Mouse (Mus musculus): ENCODE measurements around the gene Ly6g5c. TPM values are rescaled to one million over a fixed set of nuclear protein-coding genes. Genes with fewer than 3 reads are reported as not detected.

Ly6g5c gene
- polyA plus RNA-seq (2014; fragmentation: Nextera tagmentation; extraction: Ambion mirVana), result not detected in 2 replicates

- peaks cover 17% of the 10 kb centered on the region for H3K36me3 ChIP-seq (replicated peaks; ENCODE audit: control insufficient read depth, insufficient read depth)
- H3K27ac ChIP-seq, result no peak within 1 kb of the TSS
- DNase-seq (ENCODE audit: low spot score) (no peak), ATAC-seq (ENCODE audit: low FRiP score) (no peak)
- 82% methylated on average over 6 of the region's 6 CpGs for WGBS
- no peak within 1 kb of the TSS for H3K9ac ChIP-seq
- H3K4me1 ChIP-seq (replicated peaks; ENCODE audit: control insufficient read depth, insufficient read depth, low read length), result no peaks in the 10 kb centered on the region
- H3K9me3 ChIP-seq (ENCODE audit: control insufficient read depth, low read length), result no peaks in the 10 kb centered on the region
- H3K27me3 ChIP-seq (ENCODE audit: control insufficient read depth, insufficient read depth, low read length), result no peaks in the 10 kb centered on the region
- H3K4me2 ChIP-seq (replicated peaks), result no peak within 1 kb of the TSS
- no peak within 1 kb of the TSS for H3K4me3 ChIP-seq (replicated peaks; ENCODE audit: low read length)
Measured at GRCm38 (mm10) chr17:35108097-35108496, at the start of gene Ly6g5c. Gene Ly6g5c (plus strand): TSS chr17:35108279.

GRCm38 (mm10) chr17:35058316-35058715, 49.8 kb upstream of the Ly6g5c start:
- Histone ChIP-seq H3K4me2 (replicated peaks) (peak overlapping the region; percentile 66), H3K9me3 (ENCODE audit: control insufficient read depth, low read length) (no peaks in the 10 kb centered on the region), H3K4me3 (replicated peaks; ENCODE audit: low read length) (peak overlapping the region; percentile 85), H3K27me3 (ENCODE audit: control insufficient read depth, insufficient read depth, low read length) (no peaks in the 10 kb centered on the region; the same call in 1 of the 2 replicates), H3K27ac (0 out of 2 replicates have a peak overlapping the region, but pooled peaks have one; percentile 88), H3K36me3 (replicated peaks; ENCODE audit: control insufficient read depth, insufficient read depth) (peaks cover 40% of the 10 kb centered on the region), H3K9ac (peak overlapping the region; percentile 88), H3K4me1 (replicated peaks; ENCODE audit: control insufficient read depth, insufficient read depth, low read length) (peaks cover 13% of the 10 kb centered on the region)
- DNase-seq (ENCODE audit: low spot score) (no peak), ATAC-seq (ENCODE audit: low FRiP score) (peak; percentile 1; the same call in 1 of the 2 replicates)
- 70% methylated on average over 9 of the region's 9 CpGs for WGBS

- peak within 1 kb of the TSS; percentile 88 for H3K27ac ChIP-seq
- H3K4me1 ChIP-seq (replicated peaks; ENCODE audit: control insufficient read depth, insufficient read depth, low read length), result peaks cover 13% of the 10 kb centered on the region
- H3K9me3 ChIP-seq (ENCODE audit: control insufficient read depth, low read length), result no peaks in the 10 kb centered on the region
- peaks cover 6% of the 10 kb centered on the region for H3K27me3 ChIP-seq (ENCODE audit: control insufficient read depth, insufficient read depth, low read length)
- H3K4me2 ChIP-seq (replicated peaks), result peak within 1 kb of the TSS; percentile 66
- ATAC-seq (ENCODE audit: low FRiP score), result peak; percentile 92
- DNase-seq (ENCODE audit: low spot score), result peak; percentile 85
- under 1% methylated on average over 56 of the region's 57 CpGs for WGBS
- H3K9ac ChIP-seq, result peak within 1 kb of the TSS; percentile 88
- peak within 1 kb of the TSS; percentile 85 for H3K4me3 ChIP-seq (replicated peaks; ENCODE audit: low read length)
- peaks cover 40% of the 10 kb centered on the region for H3K36me3 ChIP-seq (replicated peaks; ENCODE audit: control insufficient read depth, insufficient read depth)
Measured at GRCm38 (mm10) chr17:35058911-35059892, 48.9 kb upstream of the Ly6g5c start, which contains the start of gene Ddah2. Gene Ddah2 (plus strand): TSS chr17:35059035.

- Histone ChIP-seq H3K27me3 (ENCODE audit: control insufficient read depth, insufficient read depth, low read length) (peaks cover 14% of the 10 kb centered on the region), H3K9ac (peak overlapping the region; percentile 88), H3K4me1 (replicated peaks; ENCODE audit: control insufficient read depth, insufficient read depth, low read length) (peaks cover 15% of the 10 kb centered on the region), H3K27ac (no peak overlapping the region), H3K4me3 (replicated peaks; ENCODE audit: low read length) (peak overlapping the region; percentile 85), H3K9me3 (ENCODE audit: control insufficient read depth, low read length) (no peaks in the 10 kb centered on the region), H3K36me3 (replicated peaks; ENCODE audit: control insufficient read depth, insufficient read depth) (peaks cover 38% of the 10 kb centered on the region), H3K4me2 (replicated peaks) (peak overlapping the region; percentile 66)
- DNase-seq (ENCODE audit: low spot score), result no peak
- WGBS, result 25% methylated on average over 14 of the region's 14 CpGs
- peak; percentile 9; the same call in 1 of the 2 replicates for ATAC-seq (ENCODE audit: low FRiP score)
Measured at GRCm38 (mm10) chr17:35060071-35060470, 48.0 kb upstream of the Ly6g5c start.

GRCm38 (mm10) chr17:35060737-35061297, 47.3 kb upstream of the Ly6g5c start:
- Histone ChIP-seq H3K9me3 (ENCODE audit: control insufficient read depth, low read length) (no peaks in the 10 kb centered on the region), H3K4me3 (replicated peaks; ENCODE audit: low read length) (peak overlapping the region; percentile 85), H3K9ac (peak overlapping the region; percentile 88), H3K4me1 (replicated peaks; ENCODE audit: control insufficient read depth, insufficient read depth, low read length) (peaks cover 18% of the 10 kb centered on the region), H3K27ac (no peak overlapping the region), H3K36me3 (replicated peaks; ENCODE audit: control insufficient read depth, insufficient read depth) (peaks cover 35% of the 10 kb centered on the region), H3K4me2 (replicated peaks) (peak overlapping the region; percentile 66), H3K27me3 (ENCODE audit: control insufficient read depth, insufficient read depth, low read length) (peaks cover 21% of the 10 kb centered on the region)
- WGBS, result 58% methylated on average over 22 of the region's 22 CpGs
- ATAC-seq (ENCODE audit: low FRiP score), result no peak
- DNase-seq (ENCODE audit: low spot score), result no peak

GRCm38 (mm10) chr17:35061299-35061698, 46.8 kb upstream of the Ly6g5c start:
- DNase-seq (ENCODE audit: low spot score) (no peak), ATAC-seq (ENCODE audit: low FRiP score) (no peak)
- Histone ChIP-seq H3K4me3 (replicated peaks; ENCODE audit: low read length) (no peak overlapping the region), H3K27ac (no peak overlapping the region), H3K4me2 (replicated peaks) (no peak overlapping the region), H3K4me1 (replicated peaks; ENCODE audit: control insufficient read depth, insufficient read depth, low read length) (peaks cover 18% of the 10 kb centered on the region), H3K36me3 (replicated peaks; ENCODE audit: control insufficient read depth, insufficient read depth) (peaks cover 30% of the 10 kb centered on the region), H3K9me3 (ENCODE audit: control insufficient read depth, low read length) (no peaks in the 10 kb centered on the region), H3K9ac (no peak overlapping the region), H3K27me3 (ENCODE audit: control insufficient read depth, insufficient read depth, low read length) (peaks cover 25% of the 10 kb centered on the region)
- WGBS, result 84% methylated on average over 8 of the region's 8 CpGs

- no peak overlapping the region for H3K27ac ChIP-seq
- ATAC-seq (ENCODE audit: low FRiP score) (no peak), DNase-seq (ENCODE audit: low spot score) (no peak)
- no peak overlapping the region for H3K4me2 ChIP-seq (replicated peaks)
- H3K4me1 ChIP-seq (replicated peaks; ENCODE audit: control insufficient read depth, insufficient read depth, low read length), result peaks cover 18% of the 10 kb centered on the region
- 89% methylated on average over 3 of the region's 3 CpGs for WGBS
- H3K9ac ChIP-seq, result no peak overlapping the region
- no peaks in the 10 kb centered on the region for H3K9me3 ChIP-seq (ENCODE audit: control insufficient read depth, low read length)
- no peak overlapping the region for H3K4me3 ChIP-seq (replicated peaks; ENCODE audit: low read length)
- peaks cover 30% of the 10 kb centered on the region for H3K36me3 ChIP-seq (replicated peaks; ENCODE audit: control insufficient read depth, insufficient read depth)
- H3K27me3 ChIP-seq (ENCODE audit: control insufficient read depth, insufficient read depth, low read length), result peaks cover 35% of the 10 kb centered on the region
Measured at GRCm38 (mm10) chr17:35063466-35063865, 44.6 kb upstream of the Ly6g5c start.

GRCm38 (mm10) chr17:35064378-35064877, 43.7 kb upstream of the Ly6g5c start:
- 46% methylated on average over 10 of the region's 10 CpGs for WGBS
- Histone ChIP-seq H3K27me3 (ENCODE audit: control insufficient read depth, insufficient read depth, low read length) (peaks cover 35% of the 10 kb centered on the region), H3K4me1 (replicated peaks; ENCODE audit: control insufficient read depth, insufficient read depth, low read length) (peaks cover 18% of the 10 kb centered on the region), H3K9me3 (ENCODE audit: control insufficient read depth, low read length) (no peaks in the 10 kb centered on the region), H3K9ac (no peak overlapping the region), H3K4me2 (replicated peaks) (peak overlapping the region; percentile 45), H3K36me3 (replicated peaks; ENCODE audit: control insufficient read depth, insufficient read depth) (peaks cover 30% of the 10 kb centered on the region), H3K4me3 (replicated peaks; ENCODE audit: low read length) (no peak overlapping the region), H3K27ac (no peak overlapping the region)
- DNase-seq (ENCODE audit: low spot score) (no peak), ATAC-seq (ENCODE audit: low FRiP score) (no peak)
